Mouse (Mus musculus): ENCODE results near the gene Car2.

DNA sequence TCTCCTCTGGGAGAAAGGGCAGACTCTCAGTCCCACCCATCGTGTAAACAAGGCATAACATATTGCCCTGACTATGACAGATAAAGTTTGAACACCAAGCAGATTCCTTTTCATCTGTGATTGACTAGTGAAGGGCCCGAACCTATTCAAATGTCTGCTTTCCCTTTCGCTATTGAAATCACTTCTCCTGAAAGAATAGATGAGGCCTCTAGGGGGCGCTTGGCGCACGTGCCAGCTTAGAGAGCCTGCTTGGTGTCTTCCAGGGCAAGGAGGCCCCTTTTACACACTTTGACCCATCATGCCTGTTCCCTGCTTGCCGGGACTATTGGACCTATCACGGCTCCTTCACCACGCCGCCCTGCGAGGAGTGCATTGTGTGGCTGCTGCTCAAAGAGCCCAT is 16.3 kb upstream of the Car2 start:
- peak; percentile 96 for TF ChIP-seq CTCF (IDR thresholded peaks at IDR 0.05; ENCODE audit: low read depth)
- no peak for TF ChIP-seq EP300 (IDR thresholded peaks at IDR 0.05; ENCODE audit: low read depth)

Measured in liver, embryonic 14.5 days (tissue).